Mouse (Mus musculus): Measurements from ENCODE around the gene Cdyl2.

GRCm38 (mm10) chr8:116614901-116615300 is 117.9 kb downstream of the Cdyl2 start:
- TF ChIP-seq CTCF (IDR thresholded peaks at IDR 0.05; ENCODE audit: low read depth): no peak
- no peak for TF ChIP-seq EP300 (optimal IDR thresholded peaks at IDR 0.05)

Measured in stomach, postnatal 0 days (tissue).